Mouse (Mus musculus) ES-E14 (cell line): ENCODE data around the gene Stk11ip. TPM values are rescaled to one million over a fixed set of nuclear protein-coding genes. Genes with fewer than 3 reads are reported as not detected.

Experiments
- DNase-seq: peaks from one replicate; pipeline ENCODE4 v3.0.0-alpha.2; 2013; ENCODE audit warnings: low read depth, low spot score
- H3K27ac ChIP-seq: 2 replicates; pipeline ENCODE4 v1.5.1; 2012; ENCODE audit warnings: low read depth, mild to moderate bottlenecking, low read length, moderate library complexity, mixed read lengths; ENCODE audit not compliant: poor library complexity, insufficient read depth, severe bottlenecking
- H3K36me3 ChIP-seq: 2 replicates; pipeline ENCODE4 v1.6.1; 2012; ENCODE audit warnings: mild to moderate bottlenecking, low read length, moderate library complexity, mixed read lengths; ENCODE audit not compliant: control insufficient read depth, poor library complexity, insufficient read depth, severe bottlenecking
- H3K4me1 ChIP-seq, 2 experiments: fragments of 150-350 bp in 1 of 2; sonication (generic) in 1 of 2; 2 replicates each; pipeline ENCODE4 v1.6.1; 2012; ENCODE audit warnings: low read length in 2 of 2, mild to moderate bottlenecking in 1 of 2, mixed read lengths in 1 of 2; ENCODE audit not compliant: control insufficient read depth in 2 of 2, insufficient read depth in 2 of 2, poor library complexity in 1 of 2
- H3K4me3 ChIP-seq, 2 experiments: fragments of 150-350 bp in 1 of 2; sonication (generic) in 1 of 2; 2 replicates each; pipeline ENCODE4 v1.5.1; 2012; ENCODE audit warnings: low read length in 2 of 2, low read depth in 1 of 2, mild to moderate bottlenecking in 1 of 2, mixed read lengths in 1 of 2; ENCODE audit not compliant: insufficient read depth in 1 of 2, poor library complexity in 1 of 2, severe bottlenecking in 1 of 2
- H3K9ac ChIP-seq: 2 replicates; pipeline ENCODE4 v1.6.1; 2012; ENCODE audit warnings: low read depth, mild to moderate bottlenecking, low read length, mixed read lengths; ENCODE audit not compliant: poor library complexity, insufficient read depth, severe bottlenecking
- H3K9me3 ChIP-seq: fragments of 150-350 bp; sonication (generic); 2 replicates; pipeline ENCODE4 v1.6.1; 2012; ENCODE audit warnings: low read depth, mild to moderate bottlenecking, low read length; ENCODE audit not compliant: control insufficient read depth, insufficient read depth
- CHD2 ChIP-seq: IDR thresholded peaks from 2 replicates; pipeline ENCODE4 v1.6.1; 2014; ENCODE audit warnings: mild to moderate bottlenecking, low read depth, low read length, inconsistent platforms
- HCFC1 ChIP-seq: IDR thresholded peaks from 2 replicates; pipeline ENCODE4 v1.6.1; 2012; ENCODE audit warnings: low read length, inconsistent platforms, borderline replicate concordance; ENCODE audit not compliant: insufficient read depth
- MAFK ChIP-seq: IDR thresholded peaks from 2 replicates; pipeline ENCODE4 v1.6.1; 2014; ENCODE audit warnings: mild to moderate bottlenecking, low read depth, low read length, inconsistent platforms; ENCODE audit not compliant: insufficient read depth
- ZC3H11A ChIP-seq: IDR thresholded peaks from 2 replicates; pipeline ENCODE4 v1.6.1; 2012; ENCODE audit warnings: low read depth, mild to moderate bottlenecking, inconsistent platforms, low read length, borderline replicate concordance
- ZNF384 ChIP-seq: IDR thresholded peaks from 2 replicates; pipeline ENCODE4 v1.6.1; 2012; ENCODE audit warnings: low read depth, low read length, inconsistent platforms
- in situ Hi-C, 2 experiments: fragments of 600-800 bp; cut with MboI; formaldehyde crosslinking; loops; one replicate each; pipeline ENCODE4 v1.15.1; 2025; ENCODE audit warnings: low sequenced_read_pairs in 2 of 2, inconsistent platforms in 1 of 2; ENCODE audit not compliant: unreplicated experiment in 2 of 2
- total RNA-seq: library from RNA; depleted of rRNA; stranded (reverse); fragments of 300-350 nt; gene quantifications from 2 replicates; pipeline ENCODE4 v1.2.3, GENCODE M21; 2012

Gene Stk11ip
- total RNA-seq, 1 experiment = 26.8 TPM

DNA sequence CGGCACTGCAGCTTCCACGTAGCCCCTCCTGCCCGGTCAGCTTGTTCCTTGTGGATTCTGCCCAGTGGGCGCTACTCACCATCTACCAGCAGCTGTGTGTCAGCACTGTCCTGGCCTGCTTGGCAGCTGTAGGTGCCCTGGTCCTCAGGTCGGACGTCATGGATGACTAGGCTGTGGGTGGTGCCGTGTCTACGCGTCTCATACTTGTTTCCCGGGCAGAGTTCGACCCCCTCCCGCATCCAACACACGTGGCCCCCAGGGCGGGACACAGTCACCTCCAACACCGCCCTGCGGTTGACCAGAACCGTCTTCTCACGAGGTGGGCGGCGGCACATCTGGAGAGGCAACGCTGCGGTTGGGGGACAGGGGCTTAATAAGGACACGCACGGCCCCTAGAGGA lies 34.8 kb upstream of the Stk11ip start:
- Histone ChIP-seq H3K4me3 (peak overlapping the region; percentile 80 to 93; a peak in 3 of 4 replicates), H3K9ac (no peak overlapping the region; the same call in 1 of the 2 replicates), H3K27ac (no peak overlapping the region), H3K36me3 (no peaks in the 10 kb centered on the region), H3K4me1 (peaks cover 5 to 14% of the 10 kb centered on the region in 2 experiments; a peak in 2 of 4 replicates), H3K9me3 (no peaks in the 10 kb centered on the region)
- DNase-seq = no peak
- in situ Hi-C loops = no loop called here
- TF ChIP-seq HCFC1 = no peak
- TF ChIP-seq CHD2 = no peak
- TF ChIP-seq ZC3H11A = no peak
- no peak for TF ChIP-seq MAFK
- TF ChIP-seq ZNF384 = no peak

- Histone ChIP-seq H3K4me1 (peaks cover 5 to 15% of the 10 kb centered on the region in 2 experiments; a peak in 2 of 4 replicates), H3K36me3 (no peaks in the 10 kb centered on the region), H3K9ac (peak overlapping the region; percentile 66), H3K27ac (no peak overlapping the region), H3K4me3 (peak overlapping the region; percentile 80 to 93), H3K9me3 (no peaks in the 10 kb centered on the region)
- DNase-seq = no peak
- in situ Hi-C loops = no loop called here
- TF ChIP-seq MAFK (no peak), ZC3H11A (no peak), HCFC1 (no peak), ZNF384 (no peak), CHD2 (no peak)
Observed at GRCm38 (mm10) chr1:75487040-75487404, 34.3 kb upstream of the Stk11ip start.

- DNase-seq = peak; percentile 89
- Histone ChIP-seq H3K36me3 (no peaks in the 10 kb centered on the region), H3K4me1 (peaks cover 5 to 19% of the 10 kb centered on the region in 2 experiments; a peak in 2 of 4 replicates), H3K27ac (no peak overlapping the region), H3K4me3 (peak overlapping the region; percentile 80 to 93), H3K9ac (peak overlapping the region; percentile 71), H3K9me3 (no peaks in the 10 kb centered on the region)
- TF ChIP-seq CHD2 (no peak), MAFK (no peak), HCFC1 (no peak), ZNF384 (no peak), ZC3H11A (no peak)
- in situ Hi-C loops = no loop called here
Observed at GRCm38 (mm10) chr1:75487405-75488161, 33.7 kb upstream of the Stk11ip start.

DNA sequence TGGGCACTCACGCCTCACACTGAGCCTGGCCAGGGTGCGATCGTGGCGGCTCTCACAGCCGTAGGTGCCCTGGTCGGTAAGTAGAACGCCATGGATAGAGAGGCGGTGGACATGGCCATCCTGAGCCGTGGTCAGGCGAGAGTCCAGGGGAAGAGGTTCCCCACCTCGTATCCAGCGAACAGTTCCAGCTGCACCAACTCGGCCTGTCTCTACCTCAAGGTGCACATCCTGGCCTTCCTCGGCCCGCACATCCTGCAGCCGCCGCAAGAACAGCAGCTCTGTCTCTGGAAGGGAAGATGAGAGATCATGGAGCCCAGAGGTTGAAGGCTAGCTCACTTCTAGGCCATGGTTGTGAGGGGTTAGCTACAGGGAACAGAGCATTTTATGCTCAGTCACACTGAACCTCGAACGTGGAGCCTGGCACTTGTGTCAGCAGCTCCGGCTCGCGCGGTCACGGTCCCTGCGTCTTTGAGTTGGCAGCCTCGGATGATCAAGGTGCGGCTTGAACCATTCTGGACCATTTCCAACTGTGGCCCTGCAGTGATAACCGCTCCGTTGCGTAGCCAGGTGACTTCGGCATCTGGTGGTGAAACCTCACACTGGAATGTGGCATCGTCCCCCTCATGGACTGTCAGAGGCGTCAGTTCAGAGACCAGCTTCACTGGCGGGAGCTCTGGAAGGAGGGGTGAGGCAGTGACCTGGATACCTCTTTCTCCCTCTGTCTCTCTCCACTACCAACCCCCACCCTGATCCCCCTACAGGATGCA lies 30.4 kb upstream of the Stk11ip start:
- Histone ChIP-seq H3K36me3 (no peaks in the 10 kb centered on the region), H3K9me3 (no peaks in the 10 kb centered on the region), H3K4me3 (peak overlapping the region; percentile 23 to 45; a peak in 1 of 4 replicates), H3K27ac (no peak overlapping the region), H3K4me1 (peaks cover 5 to 25% of the 10 kb centered on the region in 2 experiments; a peak in 2 of 4 replicates), H3K9ac (0 out of 2 replicates have a peak overlapping the region, but pooled peaks have one; percentile 6)
- TF ChIP-seq MAFK (no peak), ZNF384 (no peak), ZC3H11A (no peak), CHD2 (no peak), HCFC1 (no peak)
- in situ Hi-C loops = no loop called here
- no peak for DNase-seq
